Mouse (Mus musculus): Measurements from ENCODE around the gene Smyd4. TPM values are rescaled to one million over a fixed set of nuclear protein-coding genes. Genes with fewer than 3 reads are reported as not detected.
A peak's percentile ranks its signal among the peaks of the same experiment; 100 is the strongest.

The Smyd4 gene
- polyA plus RNA-seq, 1 experiment from 2014 or later = 3.4 TPM

- H3K9me3 ChIP-seq (replicated peaks) = no peaks in the 10 kb centered on the region
- no peak for ATAC-seq (ENCODE audit: insufficient read depth)
- H3K9ac ChIP-seq = peak overlapping the region; percentile 80; the same call in 1 of the 2 replicates
- H3K4me1 ChIP-seq (replicated peaks) = peaks cover 95% of the 10 kb centered on the region
- H3K27me3 ChIP-seq = no peaks in the 10 kb centered on the region
- H3K4me2 ChIP-seq = peak overlapping the region; percentile 98
- 89% methylated on average over 31 of the region's 31 CpGs for WGBS (ENCODE audit: insufficient replicate concordance)
- peak overlapping the region; percentile 98; the same call in 1 of the 2 replicates for H3K27ac ChIP-seq (replicated peaks)
- peak overlapping the region; percentile 72 for H3K4me3 ChIP-seq (replicated peaks)
- H3K36me3 ChIP-seq (replicated peaks) = peaks cover 37% of the 10 kb centered on the region
Observed at GRCm38 (mm10) chr11:75452812-75453557, 104.8 kb downstream of the Smyd4 start.

DNA sequence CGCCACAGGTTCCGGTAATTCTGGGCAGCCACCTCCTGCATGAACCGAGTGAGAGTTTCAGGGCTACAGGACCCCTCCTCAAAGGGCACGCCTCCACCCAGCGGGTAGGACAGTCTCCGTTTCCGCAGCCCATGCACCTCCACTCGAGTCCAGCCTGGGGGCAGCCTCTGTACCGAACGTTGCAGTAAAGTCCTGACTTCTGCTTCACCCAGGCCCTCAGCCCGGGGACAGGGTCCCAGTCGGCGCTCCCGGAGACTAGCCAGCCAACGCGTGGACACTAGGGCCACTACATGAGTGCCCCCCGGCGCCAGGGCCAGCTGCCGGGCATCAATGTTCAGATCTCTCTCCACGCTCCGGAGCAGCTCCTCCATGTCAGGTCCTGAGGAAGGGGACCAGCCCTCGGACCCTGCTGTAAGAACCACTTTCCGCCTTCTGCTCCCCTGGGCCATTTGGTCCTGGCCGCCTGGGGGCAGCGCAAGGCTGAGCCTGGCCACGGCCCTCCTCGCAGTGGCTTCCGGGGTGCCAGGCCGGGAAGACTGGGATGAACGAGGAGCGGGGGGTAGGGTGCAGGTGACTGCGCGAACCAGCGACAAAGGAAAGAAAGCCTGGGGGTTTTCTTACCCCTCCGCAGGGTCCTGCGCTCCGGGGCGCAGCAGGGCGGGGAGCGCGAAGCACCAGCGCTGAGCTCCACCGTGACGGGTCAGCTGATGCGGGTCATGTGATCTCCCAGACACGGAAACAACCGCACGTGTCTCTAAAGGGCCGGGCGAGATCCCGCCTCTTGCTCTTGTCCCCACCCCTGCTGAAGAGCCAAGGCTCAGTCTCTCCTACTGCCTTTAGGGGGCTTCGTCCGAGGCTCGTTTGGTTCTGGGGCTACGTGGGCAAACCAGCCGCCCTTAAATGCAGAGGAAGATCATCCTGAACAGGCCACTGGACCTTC lies 106.0 kb downstream of the Smyd4 start, which contains the start of gene Wdr81:
Gene Wdr81 (minus strand): TSS at position 727 of the 940 bp plus-strand sequence.
- no peaks in the 10 kb centered on the region for H3K9me3 ChIP-seq (replicated peaks)

More for the DNA sequence above, 106.0 kb downstream of the Smyd4 start, which contains the start of gene Wdr81:
- peak within 1 kb of the TSS; percentile 72 for H3K4me3 ChIP-seq (replicated peaks)
- H3K4me2 ChIP-seq = peak within 1 kb of the TSS; percentile 98
- peak; percentile 64 for ATAC-seq (ENCODE audit: insufficient read depth)
- peak within 1 kb of the TSS; percentile 80 for H3K9ac ChIP-seq
- H3K27ac ChIP-seq (replicated peaks) = peak within 1 kb of the TSS; percentile 79
- H3K4me1 ChIP-seq (replicated peaks) = peaks cover 95% of the 10 kb centered on the region
- no peaks in the 10 kb centered on the region for H3K27me3 ChIP-seq
- 2% methylated on average over 56 of the region's 56 CpGs for WGBS (ENCODE audit: insufficient replicate concordance)
- peaks cover 25% of the 10 kb centered on the region for H3K36me3 ChIP-seq (replicated peaks)

Small RNA genes lying within 50 kb of the gene (microRNA-seq; reads per million reads assigned to microRNA genes)
- gene Gm47300 = not detected

Other genes starting within 250 kb of the Smyd4 start
- gene Hic1, start 178.9 kb upstream of the Smyd4 start, polyA plus RNA-seq (2015; fragmentation: Nextera tagmentation; extraction: Ambion mirVana) = 1.3 and 1.5 TPM in 2 replicates
- gene Ovca2, start 169.6 kb upstream of the Smyd4 start, polyA plus RNA-seq (2015; fragmentation: Nextera tagmentation; extraction: Ambion mirVana) = 9.2 and 10.2 TPM in 2 replicates
- 10.9 and 11.6 TPM in 2 replicates for gene Dph1, start 157.2 kb upstream of the Smyd4 start, polyA plus RNA-seq (2015; fragmentation: Nextera tagmentation; extraction: Ambion mirVana)
- gene Rtn4rl1, start 154.7 kb upstream of the Smyd4 start, polyA plus RNA-seq (2015; fragmentation: Nextera tagmentation; extraction: Ambion mirVana) = 0.74 and 0.88 TPM in 2 replicates
- gene Rpa1, start 109 bp upstream of the Smyd4 start, polyA plus RNA-seq (2015; fragmentation: Nextera tagmentation; extraction: Ambion mirVana) = 81.9 and 88.4 TPM in 2 replicates
- 265 and 279 TPM in 2 replicates for gene Serpinf1, start 74.3 kb downstream of the Smyd4 start, polyA plus RNA-seq (2015; fragmentation: Nextera tagmentation; extraction: Ambion mirVana)
- gene Serpinf2, start 91.2 kb downstream of the Smyd4 start, polyA plus RNA-seq (2015; fragmentation: Nextera tagmentation; extraction: Ambion mirVana) = 631 and 714 TPM in 2 replicates
- 21.0 and 26.2 TPM in 2 replicates for gene Wdr81, start 106.3 kb downstream of the Smyd4 start, polyA plus RNA-seq (2015; fragmentation: Nextera tagmentation; extraction: Ambion mirVana)
- gene Tlcd2, start 113.3 kb downstream of the Smyd4 start, polyA plus RNA-seq (2015; fragmentation: Nextera tagmentation; extraction: Ambion mirVana) = 18.8 and 19.9 TPM in 2 replicates
- gene Prpf8, start 138.4 kb downstream of the Smyd4 start, polyA plus RNA-seq (2015; fragmentation: Nextera tagmentation; extraction: Ambion mirVana) = 25.8 and 28.0 TPM in 2 replicates
- 3.7 TPM in 2 replicates for gene Rilp, start 161.7 kb downstream of the Smyd4 start, polyA plus RNA-seq (2015; fragmentation: Nextera tagmentation; extraction: Ambion mirVana)
- 2.8 and 3.6 TPM in 2 replicates for gene Scarf1, start 165.1 kb downstream of the Smyd4 start, polyA plus RNA-seq (2015; fragmentation: Nextera tagmentation; extraction: Ambion mirVana)
- gene Slc43a2, start 183.3 kb downstream of the Smyd4 start, polyA plus RNA-seq (2015; fragmentation: Nextera tagmentation; extraction: Ambion mirVana) = 4.2 and 5.8 TPM in 2 replicates
- gene Pitpna, start 239.7 kb downstream of the Smyd4 start, polyA plus RNA-seq (2015; fragmentation: Nextera tagmentation; extraction: Ambion mirVana) = 30.7 and 33.1 TPM in 2 replicates